Mouse (Mus musculus) adipocyte (in vitro differentiated cells): ENCODE measurements around the gene Glt6d1.

Experiments
- DNase-seq: peaks from one replicate; pipeline ENCODE4 v3.0.0-alpha.2; 2016; ENCODE audit warnings: low spot score

The Glt6d1 gene

DNA sequence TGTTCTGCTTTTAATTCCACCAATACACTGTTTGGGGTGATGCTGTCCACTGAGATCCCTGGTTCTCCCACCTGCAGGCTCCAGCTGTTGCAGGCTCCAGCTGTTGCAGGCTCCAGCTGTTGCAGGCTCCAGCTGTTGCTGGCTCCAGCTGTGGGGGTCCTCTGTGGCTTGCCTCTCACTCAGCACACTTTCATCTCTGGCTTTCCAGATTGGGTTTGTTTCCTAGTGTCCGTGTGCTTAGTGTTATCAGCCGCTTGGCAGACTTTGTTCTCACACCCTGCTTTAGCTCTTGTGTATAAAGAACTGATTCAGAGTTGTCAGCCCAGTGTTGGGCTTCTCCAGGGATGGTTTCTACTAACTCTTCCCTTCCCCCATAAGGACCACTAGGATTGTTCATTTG is 18.0 kb downstream of the Glt6d1 start:
- DNase-seq: no peak

DNA sequence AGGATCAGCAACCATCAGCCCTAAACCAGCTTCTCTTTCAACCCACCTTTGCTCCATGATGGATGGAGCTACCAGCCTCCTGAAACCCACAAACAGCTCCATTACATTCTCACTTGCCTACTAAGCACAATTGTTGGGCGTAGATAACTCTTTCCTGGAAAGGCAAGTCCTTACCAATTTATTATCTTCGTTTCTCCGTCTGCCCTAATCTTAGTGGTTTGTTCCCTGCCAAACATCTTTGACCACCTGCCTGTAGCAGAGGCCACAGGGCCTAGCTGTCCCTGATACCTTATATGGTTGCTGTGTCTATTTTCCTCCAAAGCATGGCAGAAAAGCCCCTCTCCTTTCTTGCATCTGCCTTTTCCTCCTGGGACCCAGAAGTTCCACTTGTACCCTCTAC is 26.6 kb downstream of the Glt6d1 start:
- DNase-seq: no peak

DNA sequence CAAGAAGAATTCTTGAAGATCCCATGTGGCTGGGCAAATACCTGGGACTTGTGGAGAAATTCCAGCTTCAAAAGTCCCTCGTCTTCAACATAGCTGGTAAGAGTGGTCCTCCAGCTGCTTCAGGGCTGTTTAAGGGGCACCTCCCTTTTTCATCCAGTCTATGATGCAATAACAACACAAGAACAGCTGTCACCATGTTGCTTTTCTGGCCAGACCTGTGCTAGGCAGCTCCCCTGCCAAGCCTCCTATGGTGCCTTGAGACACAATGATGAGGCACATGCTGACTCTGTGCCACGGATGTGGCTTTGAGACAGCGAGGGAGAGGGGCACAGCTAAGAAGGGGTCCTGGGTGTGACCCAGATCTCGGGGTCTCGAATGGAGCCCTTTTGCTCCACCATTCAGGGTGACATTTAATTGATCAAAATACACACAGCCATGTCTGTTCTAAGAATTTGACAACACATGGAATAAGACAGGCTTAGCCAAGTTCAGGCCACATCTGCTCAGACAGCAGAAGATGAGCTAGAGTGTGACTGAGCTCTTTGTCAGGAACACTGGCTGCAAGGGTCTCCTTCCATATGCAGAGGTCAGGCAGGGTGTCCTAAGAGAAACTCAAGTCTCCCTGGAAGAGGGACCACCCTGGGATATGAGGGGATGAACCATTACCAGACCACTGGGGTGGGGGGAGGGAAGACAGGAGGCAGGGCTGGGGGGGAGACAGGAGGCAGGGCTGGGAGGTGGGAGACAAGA is 29.9 kb downstream of the Glt6d1 start:
- no peak for DNase-seq

DNA sequence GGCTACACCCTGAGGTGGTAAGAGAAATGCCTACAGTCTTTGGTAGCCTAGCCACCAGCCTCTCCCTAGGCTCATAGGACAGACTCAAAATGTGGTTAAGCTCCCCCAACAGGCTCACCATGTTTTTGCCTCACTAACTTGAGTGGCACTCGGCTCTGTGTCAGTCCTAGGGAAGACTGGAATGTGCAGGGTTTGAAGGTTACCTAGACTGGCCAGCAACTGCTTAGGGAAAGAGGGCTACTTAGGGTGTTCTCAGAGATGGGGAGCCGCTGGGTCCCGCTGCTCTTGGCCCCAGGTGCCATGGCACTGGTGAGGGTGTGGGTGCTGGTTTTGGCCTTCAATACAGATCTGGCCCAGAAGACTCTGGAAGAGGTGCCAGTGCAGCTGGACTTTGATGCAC is 33.7 kb downstream of the Glt6d1 start, which contains the start of gene Gm13539:
TSS of gene Gm13539 (plus strand) at position 301 of the 400 bp plus-strand sequence.
- no peak for DNase-seq

DNA sequence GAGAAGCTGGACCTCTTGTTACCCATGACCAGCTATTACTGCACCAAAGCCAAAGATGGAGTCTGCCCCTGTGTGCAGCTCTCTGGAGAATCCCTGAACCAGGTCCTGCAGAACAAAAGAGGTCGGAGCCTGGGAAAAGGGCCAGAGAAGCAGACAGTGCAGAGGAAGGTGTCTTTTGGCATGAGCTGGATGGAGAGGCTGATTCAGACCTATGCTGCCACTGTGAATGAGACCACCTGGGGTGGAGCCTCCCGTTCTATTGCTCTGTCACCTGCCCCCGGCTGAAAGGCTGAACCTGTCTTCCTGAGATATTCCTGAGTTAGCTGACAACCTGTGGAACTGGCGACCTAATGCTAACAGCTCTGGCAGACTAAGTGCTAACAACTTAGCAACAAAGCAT is 34.7 kb downstream of the Glt6d1 start:
- no peak for DNase-seq

DNA sequence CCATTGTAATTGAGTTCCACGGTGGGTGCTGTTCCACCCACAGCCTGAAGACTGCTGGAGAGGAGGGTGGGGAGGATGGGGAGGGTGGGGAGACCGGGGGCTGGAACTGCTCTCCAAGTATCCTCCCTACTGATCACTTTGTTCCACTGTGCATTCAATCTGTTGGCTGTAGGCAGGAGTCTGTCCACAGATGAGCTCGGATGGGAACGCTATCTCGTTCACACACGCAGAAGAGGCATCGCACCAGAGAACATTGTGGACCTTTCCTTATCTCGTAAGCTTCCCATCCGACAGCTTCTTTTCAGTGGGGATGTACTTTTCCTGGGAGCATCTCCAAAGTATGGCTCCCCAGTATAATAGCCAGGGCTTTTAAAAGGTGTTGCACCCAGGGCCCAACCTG is 36.6 kb downstream of the Glt6d1 start:
- no peak for DNase-seq

DNA sequence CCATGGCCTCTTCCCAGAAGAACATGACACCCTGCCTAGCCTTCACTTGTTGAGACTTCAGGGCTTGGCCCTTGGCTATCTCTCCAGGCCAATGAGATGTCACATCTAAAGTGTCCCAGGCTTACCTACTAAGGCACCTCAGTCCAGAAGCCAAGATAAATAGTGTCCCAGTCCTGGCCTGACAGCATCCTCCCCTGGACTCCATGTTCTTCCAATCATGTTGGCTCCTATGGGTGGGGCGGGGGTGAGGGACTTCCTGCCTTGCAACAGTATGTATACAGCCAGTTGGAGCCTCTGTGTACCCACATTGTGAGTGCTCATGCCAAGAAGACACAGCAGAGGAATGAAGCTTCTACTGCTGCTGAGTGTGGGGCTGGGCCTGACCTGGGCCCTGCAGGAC is 38.9 kb downstream of the Glt6d1 start, which contains the start of gene Lcn11:
TSS of gene Lcn11 (plus strand) at position 301 of the 400 bp plus-strand sequence.
- DNase-seq: no peak

DNA sequence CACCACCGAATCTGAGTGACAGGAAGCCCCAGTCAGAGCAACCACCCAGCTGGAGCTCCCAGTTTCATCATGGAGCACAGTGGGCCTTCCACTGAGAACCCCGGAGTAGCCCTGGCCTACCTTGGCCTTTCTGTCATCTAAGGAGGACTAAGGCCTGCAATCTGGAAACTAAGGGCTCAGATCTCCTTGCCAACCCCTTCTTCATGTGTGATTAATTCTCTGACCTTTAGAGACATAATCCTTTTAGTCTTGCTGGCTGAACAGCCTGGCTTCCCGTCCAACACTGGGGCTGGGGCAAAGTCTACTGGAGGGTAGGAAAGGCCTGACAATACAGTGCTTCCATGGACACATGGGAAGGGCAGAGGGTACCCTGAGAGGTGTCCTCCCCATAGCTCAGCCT is 39.7 kb downstream of the Glt6d1 start:
- DNase-seq: no peak

DNA sequence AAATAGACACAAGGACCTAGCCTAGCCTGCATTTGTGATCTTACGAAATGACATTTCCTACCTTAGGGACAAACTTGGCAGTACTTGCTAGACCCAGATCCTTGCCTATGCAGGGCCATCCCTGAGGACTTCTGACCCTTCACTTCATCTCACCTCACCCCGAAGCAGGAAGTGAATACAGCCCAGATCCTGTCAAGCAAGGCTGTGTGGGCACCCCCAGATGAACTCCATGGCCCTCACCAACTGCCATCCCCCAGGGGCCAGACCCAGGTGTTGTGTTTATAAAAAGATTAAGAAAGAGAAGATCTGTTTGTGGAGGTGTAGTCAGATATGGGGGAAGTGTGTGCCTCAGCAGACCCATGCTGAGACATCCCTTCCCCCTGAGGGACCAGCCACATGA is 41.0 kb downstream of the Glt6d1 start:
- DNase-seq: no peak

DNA sequence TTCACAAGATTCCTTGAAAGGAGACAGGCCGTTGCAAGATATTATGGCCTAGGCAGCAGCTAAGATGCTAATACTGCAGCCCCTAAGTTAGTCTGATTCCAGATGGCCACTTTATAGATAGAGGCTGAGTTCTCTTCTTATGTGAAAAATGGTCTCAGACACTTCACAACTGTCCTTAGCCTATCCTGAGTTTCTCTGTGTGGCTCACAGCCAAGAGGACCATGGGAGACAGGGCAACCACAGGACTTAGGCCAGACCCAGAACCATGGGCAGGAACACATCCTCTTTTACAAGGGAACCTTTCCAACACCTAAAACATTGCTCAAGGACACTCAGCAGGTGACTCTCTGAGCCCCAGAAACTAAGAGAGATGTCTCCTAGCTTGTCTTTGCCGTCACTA is 42.1 kb downstream of the Glt6d1 start:
- no peak for DNase-seq

DNA sequence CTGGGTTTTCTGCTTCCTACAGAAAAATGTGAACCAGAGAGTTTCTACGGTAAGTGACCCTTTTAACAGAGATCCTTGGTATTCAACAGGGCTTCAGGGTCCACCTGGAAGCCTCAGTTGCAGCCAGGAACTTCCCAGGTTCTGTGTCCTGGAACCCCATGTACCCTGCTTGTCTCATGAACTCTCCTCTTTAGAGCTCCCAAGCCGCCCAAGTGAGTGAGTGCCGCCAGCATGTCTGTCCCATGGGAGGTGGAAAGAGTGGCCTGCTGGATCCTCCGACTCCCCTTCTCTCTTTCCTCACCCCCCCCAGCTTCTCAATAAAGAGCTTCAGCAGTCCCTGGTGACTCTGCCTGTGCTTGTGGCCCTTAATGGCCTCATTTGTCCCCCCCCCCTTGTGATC is 47.9 kb downstream of the Glt6d1 start:
- DNase-seq: no peak

DNA sequence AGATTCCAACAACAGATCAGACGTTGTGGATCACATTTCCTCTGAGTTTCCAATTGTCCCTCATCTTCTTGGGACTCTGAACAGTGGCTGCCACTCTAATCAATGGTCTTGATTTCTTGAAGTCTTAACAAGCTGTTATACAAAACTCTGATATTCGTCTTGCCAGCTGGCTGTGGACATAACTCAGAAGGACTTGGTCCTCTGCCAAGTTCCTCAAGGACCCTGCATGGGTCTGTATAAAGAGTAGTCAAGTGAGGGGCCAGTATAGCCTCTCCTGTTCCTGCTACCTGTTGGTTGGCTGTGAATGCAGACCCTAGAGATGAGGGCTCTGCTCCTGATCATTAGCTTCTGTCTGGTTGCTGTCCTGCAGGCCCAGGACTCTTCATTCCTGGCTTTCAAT is 50.4 kb downstream of the Glt6d1 start, which contains the start of gene Lcn3:
TSS of gene Lcn3 (plus strand) at position 301 of the 400 bp plus-strand sequence.
- no peak for DNase-seq

DNA sequence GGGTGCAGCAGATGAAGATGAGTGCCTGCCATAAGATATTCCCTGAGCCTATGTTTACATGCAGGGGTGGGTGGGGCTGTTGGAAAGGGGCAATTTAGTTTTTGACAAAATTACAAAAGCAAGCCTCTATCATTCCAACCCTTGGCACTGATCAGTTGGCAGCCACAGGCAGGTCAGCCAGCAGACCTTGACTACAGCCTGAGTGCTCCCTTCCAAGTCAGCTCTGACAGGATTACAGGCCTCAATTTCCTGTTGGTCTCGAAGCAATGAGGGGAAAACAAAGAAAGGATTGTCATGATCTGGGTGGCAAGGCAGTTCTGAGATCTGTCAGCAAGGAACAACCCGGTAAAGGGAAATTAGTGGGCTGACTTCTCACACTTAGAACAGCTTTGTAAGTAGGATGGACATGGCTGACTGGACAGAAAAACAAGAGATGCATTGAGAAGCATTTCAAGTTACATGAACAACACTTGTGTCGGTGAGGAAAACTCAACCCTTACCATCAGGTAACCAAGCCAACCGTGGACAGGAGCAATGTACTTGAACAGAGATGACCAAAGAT is 57.5 kb downstream of the Glt6d1 start:
- no peak for DNase-seq

DNA sequence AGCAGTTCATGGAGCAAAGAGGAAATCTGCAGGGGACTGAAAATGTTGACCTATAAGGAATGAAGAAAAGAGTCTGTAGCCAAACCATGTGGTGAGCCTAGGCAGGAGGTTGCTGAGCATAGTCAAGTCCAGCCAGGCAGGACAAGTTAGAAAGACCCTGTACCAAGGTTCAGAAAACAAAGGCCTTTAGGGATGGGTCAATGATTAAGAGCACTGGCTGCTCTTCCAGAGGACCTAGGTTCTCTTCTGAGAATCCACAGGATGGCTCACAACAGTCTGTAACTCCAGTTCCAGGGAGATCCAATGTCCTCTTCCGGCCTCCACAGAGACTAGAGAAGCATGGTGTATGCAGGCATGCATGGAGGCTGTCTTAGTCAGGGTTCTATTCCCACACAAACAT is 61.4 kb downstream of the Glt6d1 start:
- DNase-seq: no peak
